ENCODE assay signal across 8 mouse cellular contexts in the genomic region with DNA sequence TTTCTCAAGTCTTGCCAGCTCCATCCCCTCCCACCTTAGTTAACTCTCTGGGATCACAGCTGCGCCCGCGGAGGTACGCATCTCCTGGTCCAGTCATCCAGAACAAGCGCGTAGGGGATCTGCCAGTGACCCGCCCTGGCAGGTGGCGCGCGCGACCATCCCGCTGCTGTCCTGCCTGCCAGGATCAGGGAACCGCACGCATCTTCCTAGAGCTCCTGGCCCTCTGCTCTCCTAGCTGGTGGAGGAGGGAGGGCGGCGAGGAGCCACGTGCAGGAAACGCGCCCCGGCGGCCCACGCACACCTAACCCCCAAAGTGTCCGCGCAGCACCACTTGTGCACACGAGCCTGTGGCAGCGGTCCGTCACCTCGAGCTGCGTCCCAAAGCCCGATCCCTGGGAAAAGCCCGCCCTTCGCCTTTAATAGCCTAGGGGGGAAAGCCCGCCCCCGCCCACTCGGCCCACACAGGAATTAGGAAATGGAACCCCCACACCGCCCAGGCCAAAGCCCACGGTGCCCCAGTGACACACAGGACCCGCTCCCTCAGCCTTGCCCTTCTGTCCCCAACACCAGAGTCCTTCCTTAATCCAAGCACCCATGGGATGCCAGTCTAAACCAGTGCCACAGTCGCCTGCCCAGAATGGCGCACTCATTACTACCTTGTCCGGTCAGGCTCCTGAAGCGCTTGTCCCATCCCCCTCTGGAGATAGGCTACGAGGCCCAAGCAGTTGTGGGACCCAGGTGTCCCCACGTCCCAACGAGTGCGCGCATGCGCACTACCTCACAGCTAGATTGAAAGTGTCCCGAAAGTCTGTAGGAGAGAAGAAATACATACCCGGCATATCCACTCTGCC. TPM values are rescaled to one million over a fixed set of nuclear protein-coding genes. Genes with fewer than 3 reads are reported as not detected.
DNase-seq lines count a peak whose midpoint lies in the region; ATAC-seq and TF ChIP-seq lines count a peak whose summit lies in the region.

No protein-coding gene starts in this region.

- H3K4me1 ChIP-seq in CH12.LX (ENCODE audit: control insufficient read depth in 1 of 2, insufficient read depth in 2 of 2), result no peaks in the 10 kb centered on the region
- H3K4me1 ChIP-seq in heart, embryonic 16.5 days (ENCODE audit: control insufficient read depth, insufficient read depth, low read length), result no peaks in the 10 kb centered on the region

- peak; percentile 49 for ATAC-seq in heart, embryonic 16.5 days (replicated peaks; ENCODE audit: extremely low read depth, insufficient read depth, low FRiP score)

- no peak for TF ChIP-seq EP300 in CH12.LX (IDR thresholded peaks at IDR 0.05; ENCODE audit: low read length)

- no peak for TF ChIP-seq RAD21 in CH12.LX (IDR thresholded peaks at IDR 0.05; ENCODE audit: low read depth, low read length)

- DNase-seq in CH12.LX (ENCODE audit: extremely low read depth), result peak; percentile 4
- peak; percentile 30 for DNase-seq in brain, embryonic 14.5 days (ENCODE audit: low read depth)
- DNase-seq in kidney, postnatal 10 days, result peak; percentile 20
- peak; percentile 7 to 19 for DNase-seq in lung, postnatal 4 days
- DNase-seq in spleen, postnatal 36 days (ENCODE audit: low spot score in 2 of 2), result peak; percentile 38 to 39
- no peak for DNase-seq in cerebellum, adult 8-10 months
- no peak for DNase-seq in cerebellum, adult 11-12 months

- TF ChIP-seq CTCF in CH12.LX (conservative IDR thresholded peaks at IDR 0.05 in 1 of 2, IDR thresholded peaks at IDR 0.05 in 1 of 2; ENCODE audit: low read depth in 2 of 2, low read length in 2 of 2), result no peak
- TF ChIP-seq CTCF in brain, embryonic 14.5 days (IDR thresholded peaks at IDR 0.05; ENCODE audit: borderline replicate concordance, extremely low read depth, insufficient read depth, insufficient read length), result no peak

- H3K4me3 ChIP-seq in CH12.LX (replicated peaks in 1 of 3; ENCODE audit: low read depth in 2 of 3, low read length in 2 of 3, poor library complexity in 1 of 3), result peak overlapping the region in 2 of 3 experiments; percentile 21 to 72
- peak overlapping the region; percentile 57 for H3K4me3 ChIP-seq in heart, embryonic 16.5 days (ENCODE audit: low read length)

- no peak; the same call in 1 of the 2 replicates for TF ChIP-seq POLR2A in CH12.LX (IDR thresholded peaks at IDR 0.05; ENCODE audit: low read depth, low read length)
- no peak for TF ChIP-seq POLR2A in brain, embryonic 14.5 days (IDR thresholded peaks at IDR 0.05; ENCODE audit: borderline replicate concordance, extremely low read depth, insufficient read depth, insufficient read length, poor library complexity, severe bottlenecking)

- no peaks in the 10 kb centered on the region for H3K9me3 ChIP-seq in CH12.LX (replicated peaks; ENCODE audit: low read length)
- H3K9me3 ChIP-seq in heart, embryonic 16.5 days (replicated peaks; ENCODE audit: control insufficient read depth, low read length), result no peaks in the 10 kb centered on the region

- H3K27ac ChIP-seq in CH12.LX (ENCODE audit: insufficient read depth, low read depth), result no peak overlapping the region
- no peak overlapping the region for H3K27ac ChIP-seq in heart, embryonic 16.5 days (ENCODE audit: low read length)

- in situ Hi-C loops in CH12.LX (cut with MboI; ENCODE audit: low pct_ligation_motif_present, low pct_unique_long_range_greater_than_20kb, low sequenced_read_pairs), result no loop called here

- no peaks in the 10 kb centered on the region for H3K79me2 ChIP-seq in CH12.LX (replicated peaks; ENCODE audit: control insufficient read depth, extremely low read depth, insufficient read depth, poor library complexity, severe bottlenecking)

- H3K36me3 ChIP-seq in CH12.LX (replicated peaks in 1 of 2; ENCODE audit: control insufficient read depth in 1 of 2, insufficient read depth in 1 of 2, low read length in 1 of 2), result no peaks in the 10 kb centered on the region
- H3K36me3 ChIP-seq in heart, embryonic 16.5 days (ENCODE audit: control insufficient read depth, insufficient read depth), result no peaks in the 10 kb centered on the region

- 19% methylated on average over 48 of the region's 50 CpGs for WGBS in heart, embryonic 16.5 days

- no peak overlapping the region for H3K9ac ChIP-seq in CH12.LX (ENCODE audit: insufficient read depth, low read depth)
- H3K9ac ChIP-seq in heart, embryonic 16.5 days (ENCODE audit: low read length), result peak overlapping the region; percentile 58

- no peaks in the 10 kb centered on the region for H3K27me3 ChIP-seq in CH12.LX (replicated peaks)
- H3K27me3 ChIP-seq in heart, embryonic 16.5 days (ENCODE audit: control insufficient read depth, insufficient read depth, low read length), result peaks cover 16% of the 10 kb centered on the region

- dilution Hi-C loops in CH12.LX (cut with MboI; ENCODE audit: extremely low pct_ligation_motif_present, extremely low pct_unique_long_range_greater_than_20kb, low sequenced_read_pairs), result no loop called here

- peak overlapping the region; percentile 92 for H3K4me2 ChIP-seq in CH12.LX (ENCODE audit: insufficient read depth, low read depth, poor library complexity, severe bottlenecking)
- peak overlapping the region; percentile 89 for H3K4me2 ChIP-seq in heart, embryonic 16.5 days (ENCODE audit: low read depth, low read length)

TF ChIP-seq in CH12.LX, 34 proteins besides CTCF, POLR2A, EP300 and RAD21:
- peak; percentile 84 for TF ChIP-seq NRF1 (IDR thresholded peaks at IDR 0.05; ENCODE audit: low read depth, low read length)
- TF ChIP-seq ZMIZ1 (IDR thresholded peaks at IDR 0.05; ENCODE audit: low read depth, low read length), result no peak
- TF ChIP-seq JUND (conservative IDR thresholded peaks at IDR 0.05; ENCODE audit: low read depth, low read length), result no peak
- no peak for TF ChIP-seq CHD1 (IDR thresholded peaks at IDR 0.05; ENCODE audit: low read depth, low read length)
- no peak for TF ChIP-seq RCOR1 (conservative IDR thresholded peaks at IDR 0.05; ENCODE audit: low read depth, low read length)
- no peak for TF ChIP-seq MEF2A (IDR thresholded peaks at IDR 0.05; ENCODE audit: borderline replicate concordance, low read depth, low read length)

RNA-seq across cellular contexts. Expression of gene Ccdc160, which starts 46.6 kb away (rescaled TPM):
- not detected in 2 replicates for total RNA-seq in CH12.LX (2012; rRNA removed)
- total RNA-seq in CH12.LX (2014; rRNA removed), result not detected in 2 replicates
- polyA plus RNA-seq in CH12.LX (2012; ENCODE audit: insufficient read length, low read depth), result not detected in 2 replicates
- polyA plus RNA-seq in brain, embryonic 14.5 days (2012; rRNA removed), result 1.9 and 3.1 TPM in 2 replicates
- polyA plus RNA-seq in heart, embryonic 16.5 days (2015; fragmentation: Nextera tagmentation; extraction: Ambion mirVana), result 0.41 and 0.69 TPM in 2 replicates

Comparison
In these comparisons a context has a peak if more than half of its experiments do, and no peak if none do; other contexts are left out.
1. DNase-seq: peak in CH12.LX (single experiment), brain, embryonic 14.5 days (single experiment), kidney, postnatal 10 days (single experiment), lung, postnatal 4 days (2 of 2) and spleen, postnatal 36 days (2 of 2); none in cerebellum, adult 8-10 months (single experiment) and cerebellum, adult 11-12 months (single experiment).